Mouse (Mus musculus): ENCODE results near the gene Cux1. TPM values are rescaled to one million over a fixed set of nuclear protein-coding genes. Genes with fewer than 3 reads are reported as not detected.

Gene Cux1
- polyA plus RNA-seq (2014; fragmentation: Nextera tagmentation; extraction: Ambion mirVana): 109 and 112 TPM in 2 replicates

GRCm38 (mm10) chr5:136567176-136568025 is at the start of gene Cux1:
Gene Cux1 (minus strand): TSS chr5:136567490.
- DNase-seq: peak; percentile 92
- peak; percentile 91 for ATAC-seq (ENCODE audit: low FRiP score, low TSS enrichment)
- H3K9me3 ChIP-seq (ENCODE audit: control insufficient read depth, low read length): no peaks in the 10 kb centered on the region
- H3K9ac ChIP-seq (replicated peaks; ENCODE audit: low read length): peak within 1 kb of the TSS; percentile 95
- under 1% methylated on average over 70 of the region's 103 CpGs for WGBS
- H3K27ac ChIP-seq (replicated peaks; ENCODE audit: low read depth, low read length): peak within 1 kb of the TSS; percentile 97
- H3K27me3 ChIP-seq (ENCODE audit: control insufficient read depth, insufficient read depth, low read length): peaks cover 18% of the 10 kb centered on the region
- peaks cover 32% of the 10 kb centered on the region for H3K4me1 ChIP-seq (ENCODE audit: control insufficient read depth, insufficient read depth, low read length)
- peak within 1 kb of the TSS; percentile 97 for H3K4me2 ChIP-seq (ENCODE audit: low read length)
- H3K4me3 ChIP-seq (replicated peaks; ENCODE audit: low read depth, low read length): peak within 1 kb of the TSS; percentile 77
- no peaks in the 10 kb centered on the region for H3K36me3 ChIP-seq (ENCODE audit: control insufficient read depth, insufficient read depth, low read length)

- H3K9me3 ChIP-seq (ENCODE audit: control insufficient read depth, low read length): no peaks in the 10 kb centered on the region
- no peak for DNase-seq
- no peaks in the 10 kb centered on the region for H3K27me3 ChIP-seq (ENCODE audit: control insufficient read depth, insufficient read depth, low read length)
- 81% methylated on average over 1 of the region's 1 CpGs for WGBS
- no peaks in the 10 kb centered on the region for H3K4me1 ChIP-seq (ENCODE audit: control insufficient read depth, insufficient read depth, low read length)
- no peak overlapping the region for H3K4me3 ChIP-seq (replicated peaks; ENCODE audit: low read depth, low read length)
- ATAC-seq (ENCODE audit: low FRiP score, low TSS enrichment): no peak
- no peak overlapping the region for H3K4me2 ChIP-seq (ENCODE audit: low read length)
- no peaks in the 10 kb centered on the region for H3K36me3 ChIP-seq (ENCODE audit: control insufficient read depth, insufficient read depth, low read length)
- no peak overlapping the region for H3K27ac ChIP-seq (replicated peaks; ENCODE audit: low read depth, low read length)
- H3K9ac ChIP-seq (replicated peaks; ENCODE audit: low read length): no peak overlapping the region
These were observed 45.1 kb upstream of the Cux1 start for GRCm38 (mm10) chr5:136612391-136612790.

GRCm38 (mm10) chr5:136608814-136609434 is 41.6 kb upstream of the Cux1 start:
- Histone ChIP-seq H3K36me3 (ENCODE audit: control insufficient read depth, insufficient read depth, low read length) (no peaks in the 10 kb centered on the region), H3K27ac (replicated peaks; ENCODE audit: low read depth, low read length) (no peak overlapping the region), H3K9ac (replicated peaks; ENCODE audit: low read length) (no peak overlapping the region), H3K4me1 (ENCODE audit: control insufficient read depth, insufficient read depth, low read length) (no peaks in the 10 kb centered on the region), H3K27me3 (ENCODE audit: control insufficient read depth, insufficient read depth, low read length) (no peaks in the 10 kb centered on the region), H3K4me3 (replicated peaks; ENCODE audit: low read depth, low read length) (no peak overlapping the region), H3K4me2 (ENCODE audit: low read length) (no peak overlapping the region), H3K9me3 (ENCODE audit: control insufficient read depth, low read length) (no peaks in the 10 kb centered on the region)
- 58% methylated on average over 6 of the region's 6 CpGs for WGBS
- DNase-seq: no peak
- ATAC-seq (ENCODE audit: low FRiP score, low TSS enrichment): no peak

GRCm38 (mm10) chr5:136605144-136605543 is 37.9 kb upstream of the Cux1 start:
- DNase-seq (no peak), ATAC-seq (ENCODE audit: low FRiP score, low TSS enrichment) (no peak)
- no peak overlapping the region for H3K9ac ChIP-seq (replicated peaks; ENCODE audit: low read length)
- no peaks in the 10 kb centered on the region for H3K9me3 ChIP-seq (ENCODE audit: control insufficient read depth, low read length)
- 88% methylated on average over 11 of the region's 11 CpGs for WGBS
- H3K27ac ChIP-seq (replicated peaks; ENCODE audit: low read depth, low read length): no peak overlapping the region
- no peaks in the 10 kb centered on the region for H3K4me1 ChIP-seq (ENCODE audit: control insufficient read depth, insufficient read depth, low read length)
- no peaks in the 10 kb centered on the region for H3K27me3 ChIP-seq (ENCODE audit: control insufficient read depth, insufficient read depth, low read length)
- H3K4me2 ChIP-seq (ENCODE audit: low read length): no peak overlapping the region
- H3K4me3 ChIP-seq (replicated peaks; ENCODE audit: low read depth, low read length): no peak overlapping the region
- H3K36me3 ChIP-seq (ENCODE audit: control insufficient read depth, insufficient read depth, low read length): no peaks in the 10 kb centered on the region

GRCm38 (mm10) chr5:136603176-136603964 is 36.1 kb upstream of the Cux1 start:
- no peak overlapping the region for H3K4me2 ChIP-seq (ENCODE audit: low read length)
- no peak for DNase-seq
- no peaks in the 10 kb centered on the region for H3K4me1 ChIP-seq (ENCODE audit: control insufficient read depth, insufficient read depth, low read length)
- 77% methylated on average over 13 of the region's 13 CpGs for WGBS
- H3K36me3 ChIP-seq (ENCODE audit: control insufficient read depth, insufficient read depth, low read length): no peaks in the 10 kb centered on the region
- no peaks in the 10 kb centered on the region for H3K9me3 ChIP-seq (ENCODE audit: control insufficient read depth, low read length)
- no peak overlapping the region for H3K27ac ChIP-seq (replicated peaks; ENCODE audit: low read depth, low read length)
- no peaks in the 10 kb centered on the region for H3K27me3 ChIP-seq (ENCODE audit: control insufficient read depth, insufficient read depth, low read length)
- no peak overlapping the region for H3K9ac ChIP-seq (replicated peaks; ENCODE audit: low read length)
- no peak overlapping the region for H3K4me3 ChIP-seq (replicated peaks; ENCODE audit: low read depth, low read length)
- no peak for ATAC-seq (ENCODE audit: low FRiP score, low TSS enrichment)

GRCm38 (mm10) chr5:136600511-136600910 is 33.2 kb upstream of the Cux1 start:
- 83% methylated on average over 5 of the region's 5 CpGs for WGBS
- DNase-seq (no peak), ATAC-seq (ENCODE audit: low FRiP score, low TSS enrichment) (no peak)
- H3K4me2 ChIP-seq (ENCODE audit: low read length): no peak overlapping the region
- H3K9ac ChIP-seq (replicated peaks; ENCODE audit: low read length): no peak overlapping the region
- no peaks in the 10 kb centered on the region for H3K27me3 ChIP-seq (ENCODE audit: control insufficient read depth, insufficient read depth, low read length)
- no peaks in the 10 kb centered on the region for H3K4me1 ChIP-seq (ENCODE audit: control insufficient read depth, insufficient read depth, low read length)
- no peaks in the 10 kb centered on the region for H3K9me3 ChIP-seq (ENCODE audit: control insufficient read depth, low read length)
- no peak overlapping the region for H3K27ac ChIP-seq (replicated peaks; ENCODE audit: low read depth, low read length)
- no peak overlapping the region for H3K4me3 ChIP-seq (replicated peaks; ENCODE audit: low read depth, low read length)
- no peaks in the 10 kb centered on the region for H3K36me3 ChIP-seq (ENCODE audit: control insufficient read depth, insufficient read depth, low read length)

GRCm38 (mm10) chr5:136594896-136595540 is 27.7 kb upstream of the Cux1 start:
- H3K4me2 ChIP-seq (ENCODE audit: low read length): no peak overlapping the region
- peak; percentile 28 for DNase-seq
- no peak overlapping the region for H3K4me3 ChIP-seq (replicated peaks; ENCODE audit: low read depth, low read length)
- no peaks in the 10 kb centered on the region for H3K9me3 ChIP-seq (ENCODE audit: control insufficient read depth, low read length)
- no peaks in the 10 kb centered on the region for H3K36me3 ChIP-seq (ENCODE audit: control insufficient read depth, insufficient read depth, low read length)
- H3K4me1 ChIP-seq (ENCODE audit: control insufficient read depth, insufficient read depth, low read length): no peaks in the 10 kb centered on the region
- ATAC-seq (ENCODE audit: low FRiP score, low TSS enrichment): no peak
- H3K9ac ChIP-seq (replicated peaks; ENCODE audit: low read length): no peak overlapping the region
- no peak overlapping the region for H3K27ac ChIP-seq (replicated peaks; ENCODE audit: low read depth, low read length)
- no peaks in the 10 kb centered on the region for H3K27me3 ChIP-seq (ENCODE audit: control insufficient read depth, insufficient read depth, low read length)
- 66% methylated on average over 8 of the region's 8 CpGs for WGBS

- ATAC-seq (ENCODE audit: low FRiP score, low TSS enrichment) (no peak), DNase-seq (no peak)
- no peak overlapping the region for H3K9ac ChIP-seq (replicated peaks; ENCODE audit: low read length)
- H3K9me3 ChIP-seq (ENCODE audit: control insufficient read depth, low read length): no peaks in the 10 kb centered on the region
- H3K4me1 ChIP-seq (ENCODE audit: control insufficient read depth, insufficient read depth, low read length): no peaks in the 10 kb centered on the region
- H3K27me3 ChIP-seq (ENCODE audit: control insufficient read depth, insufficient read depth, low read length): no peaks in the 10 kb centered on the region
- H3K4me2 ChIP-seq (ENCODE audit: low read length): no peak overlapping the region
- no peaks in the 10 kb centered on the region for H3K36me3 ChIP-seq (ENCODE audit: control insufficient read depth, insufficient read depth, low read length)
- H3K27ac ChIP-seq (replicated peaks; ENCODE audit: low read depth, low read length): no peak overlapping the region
- 93% methylated on average over 8 of the region's 8 CpGs for WGBS
- H3K4me3 ChIP-seq (replicated peaks; ENCODE audit: low read depth, low read length): no peak overlapping the region
These were observed 24.7 kb upstream of the Cux1 start for GRCm38 (mm10) chr5:136591816-136592499.
